ENCODE assay signal across 9 mouse cellular contexts in genomic region chr8:83995973-83996372, GRCm38 (mm10). TPM values are rescaled to one million over a fixed set of nuclear protein-coding genes. Genes with fewer than 3 reads are reported as not detected.
DNase-seq lines count a peak whose midpoint lies in the region; ATAC-seq and TF ChIP-seq lines count a peak whose summit lies in the region.
"Had no signal": no experiment of that assay in that cellular context is flagged by ENCODE, and none has a peak within 500 bp of the region (broad histone marks: within the 10 kb centered on the region; RNA-seq: fewer than 3 reads in every experiment).

No protein-coding gene starts in this region.

- DNase-seq in heart, postnatal 25 days (ENCODE audit: low spot score), result no peak
- DNase-seq in liver, postnatal 0 days, result no peak
- DNase-seq in yolk sac, embryonic 10.5 days (ENCODE audit: low spot score), result no peak
- DNase-seq in B cell, adult 2 months, result no peak
- DNase-seq in Muller cell, postnatal 12 days (ENCODE audit: inconsistent ontology term), result no peak

- H3K27ac ChIP-seq in heart, embryonic 12.5 days (ENCODE audit: poor library complexity, severe bottlenecking), result 0 out of 2 replicates have a peak overlapping the region, but pooled peaks have one; percentile 95
- 0 out of 2 replicates have a peak overlapping the region, but pooled peaks have one; percentile 70 for H3K27ac ChIP-seq in bone marrow macrophage, adult 2 months (ENCODE audit: insufficient read depth, low read depth, low read length)
- H3K27ac ChIP-seq in heart, embryonic 15.5 days, result peak overlapping the region; percentile 93
- peak overlapping the region; percentile 88; the same call in 1 of the 2 replicates for H3K27ac ChIP-seq in liver, postnatal 0 days (ENCODE audit: low read depth)

- no peak for TF ChIP-seq POLR2A in bone marrow macrophage, adult 2 months (IDR thresholded peaks at IDR 0.05; ENCODE audit: borderline replicate concordance, low read depth, low read length)

- peak overlapping the region; percentile 93; the same call in 1 of the 2 replicates for H3K9ac ChIP-seq in heart, embryonic 12.5 days
- H3K9ac ChIP-seq in heart, embryonic 15.5 days, result peak overlapping the region; percentile 89
- H3K9ac ChIP-seq in liver, postnatal 0 days (replicated peaks), result peak overlapping the region; percentile 83

- peak overlapping the region; percentile 95 for H3K4me3 ChIP-seq in heart, embryonic 12.5 days
- peak overlapping the region; percentile 71; the same call in 1 of the 2 replicates for H3K4me3 ChIP-seq in bone marrow macrophage, adult 2 months (ENCODE audit: insufficient read depth, low read length)
- peak overlapping the region; percentile 84 for H3K4me3 ChIP-seq in heart, embryonic 15.5 days
- H3K4me3 ChIP-seq in liver, postnatal 0 days (ENCODE audit: low read depth, low read length), result peak overlapping the region; percentile 65

- peaks cover 58% of the 10 kb centered on the region for H3K36me3 ChIP-seq in heart, embryonic 12.5 days
- H3K36me3 ChIP-seq in heart, embryonic 15.5 days, result peaks cover 33% of the 10 kb centered on the region
- H3K36me3 ChIP-seq in liver, postnatal 0 days (replicated peaks; ENCODE audit: insufficient read depth, low read length), result peaks cover 21% of the 10 kb centered on the region

- no peak for TF ChIP-seq CTCF in bone marrow macrophage, adult 2 months (IDR thresholded peaks at IDR 0.05; ENCODE audit: low read depth, low read length)
- no peak for TF ChIP-seq CTCF in liver, postnatal 0 days (IDR thresholded peaks at IDR 0.05; ENCODE audit: low read depth)

- no peak for TF ChIP-seq EP300 in liver, postnatal 0 days (IDR thresholded peaks at IDR 0.05; ENCODE audit: low read depth)

- WGBS in heart, embryonic 12.5 days, result 19% methylated on average over 12 of the region's 12 CpGs
- WGBS in heart, embryonic 15.5 days, result 25% methylated on average over 12 of the region's 12 CpGs
- 31% methylated on average over 12 of the region's 12 CpGs for WGBS in liver, postnatal 0 days (ENCODE audit: insufficient replicate concordance)

- peak overlapping the region; percentile 89 for H3K4me2 ChIP-seq in heart, embryonic 12.5 days
- H3K4me2 ChIP-seq in heart, embryonic 15.5 days, result peak overlapping the region; percentile 88
- H3K4me2 ChIP-seq in liver, postnatal 0 days (ENCODE audit: low read depth, low read length), result peak overlapping the region; percentile 91

- peaks cover 29% of the 10 kb centered on the region for H3K4me1 ChIP-seq in heart, embryonic 12.5 days (replicated peaks)
- peaks cover 21% of the 10 kb centered on the region for H3K4me1 ChIP-seq in bone marrow macrophage, adult 2 months (ENCODE audit: control insufficient read depth, insufficient read depth, low read length)
- H3K4me1 ChIP-seq in heart, embryonic 15.5 days (replicated peaks), result peaks cover 25% of the 10 kb centered on the region
- H3K4me1 ChIP-seq in liver, postnatal 0 days (ENCODE audit: insufficient read depth), result peaks cover 23% of the 10 kb centered on the region

- no peaks in the 10 kb centered on the region for H3K9me3 ChIP-seq in heart, embryonic 12.5 days (replicated peaks)
- H3K9me3 ChIP-seq in heart, embryonic 15.5 days (replicated peaks), result no peaks in the 10 kb centered on the region
- no peaks in the 10 kb centered on the region for H3K9me3 ChIP-seq in liver, postnatal 0 days (ENCODE audit: low read length)

- no peak; the same call in 1 of the 2 replicates for ATAC-seq in heart, embryonic 12.5 days (ENCODE audit: insufficient number of reproducible peaks, low FRiP score)
- no peak for ATAC-seq in heart, embryonic 15.5 days (replicated peaks; ENCODE audit: insufficient number of reproducible peaks, insufficient read depth, low FRiP score, low read depth)
- no peak for ATAC-seq in liver, postnatal 0 days

- H3K27me3 ChIP-seq in heart, embryonic 12.5 days (replicated peaks), result peaks cover 11% of the 10 kb centered on the region
- no peaks in the 10 kb centered on the region for H3K27me3 ChIP-seq in heart, embryonic 15.5 days
- H3K27me3 ChIP-seq in liver, postnatal 0 days (ENCODE audit: insufficient read depth, low read length), result no peaks in the 10 kb centered on the region

- intact Hi-C loops in heart, postnatal 25 days (cut with DNase I), result loop anchor here (2.0 kb wide), 1 partner anchor 21 kb away; no protein-coding TSS in a partner anchor

RNA-seq across cellular contexts. Expression of gene Samd1, which starts 1.5 kb away (rescaled TPM):
- 4.5 and 5.8 TPM in 2 replicates for polyA plus RNA-seq in heart, embryonic 12.5 days (2016; fragmentation: Nextera tagmentation; extraction: Ambion mirVana)
- total RNA-seq in heart, postnatal 25 days (2021), result 10 to 100 TPM; 27.4 to 30.9 TPM
- polyA plus RNA-seq in bone marrow macrophage, adult 2 months (2012; ENCODE audit: insufficient read depth, insufficient read length, missing spikeins), result 70.3 and 82.9 TPM in 2 replicates
- 5.6 and 5.9 TPM in 2 replicates for polyA plus RNA-seq in heart, embryonic 15.5 days (2015; fragmentation: Nextera tagmentation; extraction: Ambion mirVana)
- 3.5 and 3.8 TPM in 2 replicates for polyA plus RNA-seq in liver, postnatal 0 days (2015; fragmentation: Nextera tagmentation; extraction: Ambion mirVana)

RNA-seq across cellular contexts. Expression of gene 1700067K01Rik, which starts 5.3 kb away (rescaled TPM):
- polyA plus RNA-seq in heart, embryonic 12.5 days (2016; fragmentation: Nextera tagmentation; extraction: Ambion mirVana), result 0.22 and 0.54 TPM in 2 replicates
- total RNA-seq in heart, postnatal 25 days (2021), result under 1 TPM in 1 of 2 experiments, not detected in 1; 0.26 TPM
- polyA plus RNA-seq in bone marrow macrophage, adult 2 months (2012; ENCODE audit: insufficient read depth, insufficient read length, missing spikeins), result 0.56 TPM in 1 of 2 replicates, not detected in the other
- 0.74 and 0.90 TPM in 2 replicates for polyA plus RNA-seq in heart, embryonic 15.5 days (2015; fragmentation: Nextera tagmentation; extraction: Ambion mirVana)
- 0.87 and 0.99 TPM in 2 replicates for polyA plus RNA-seq in liver, postnatal 0 days (2015; fragmentation: Nextera tagmentation; extraction: Ambion mirVana)
- total RNA-seq: heart, postnatal 10 days had no signal

RNA-seq across cellular contexts. Expression of gene 2210011C24Rik, which starts 16.0 kb away (rescaled TPM):
- 0.30 TPM in 1 of 2 replicates, not detected in the other for polyA plus RNA-seq in heart, embryonic 12.5 days (2016; fragmentation: Nextera tagmentation; extraction: Ambion mirVana)
- 1 to 10 TPM; 2.8 to 3.1 TPM for total RNA-seq in heart, postnatal 25 days (2021)
- polyA plus RNA-seq in bone marrow macrophage, adult 2 months (2012; ENCODE audit: insufficient read depth, insufficient read length, missing spikeins), result 2.4 and 2.8 TPM in 2 replicates
- polyA plus RNA-seq in heart, embryonic 15.5 days (2015; fragmentation: Nextera tagmentation; extraction: Ambion mirVana), result 0.31 and 0.57 TPM in 2 replicates
- polyA plus RNA-seq in liver, postnatal 0 days (2015; fragmentation: Nextera tagmentation; extraction: Ambion mirVana), result 0.40 TPM in 1 of 2 replicates, not detected in the other

RNA-seq across cellular contexts. Expression of gene Prkaca, which starts 23.2 kb away (rescaled TPM):
- 216 and 234 TPM in 2 replicates for polyA plus RNA-seq in heart, embryonic 12.5 days (2016; fragmentation: Nextera tagmentation; extraction: Ambion mirVana)
- 100 to 1,000 TPM; 353 to 360 TPM for total RNA-seq in heart, postnatal 25 days (2021)
- 73.1 and 81.8 TPM in 2 replicates for polyA plus RNA-seq in bone marrow macrophage, adult 2 months (2012; ENCODE audit: insufficient read depth, insufficient read length, missing spikeins)
- 246 and 260 TPM in 2 replicates for polyA plus RNA-seq in heart, embryonic 15.5 days (2015; fragmentation: Nextera tagmentation; extraction: Ambion mirVana)
- polyA plus RNA-seq in liver, postnatal 0 days (2015; fragmentation: Nextera tagmentation; extraction: Ambion mirVana), result 28.2 and 33.9 TPM in 2 replicates

RNA-seq across cellular contexts. Expression of gene Palm3, which starts 25.3 kb away (rescaled TPM):
- polyA plus RNA-seq in heart, embryonic 12.5 days (2016; fragmentation: Nextera tagmentation; extraction: Ambion mirVana), result 1.7 and 2.1 TPM in 2 replicates
- under 1 TPM; 0.28 to 0.36 TPM for total RNA-seq in heart, postnatal 25 days (2021)
- not detected in 2 replicates for polyA plus RNA-seq in bone marrow macrophage, adult 2 months (2012; ENCODE audit: insufficient read depth, insufficient read length, missing spikeins)
- 1.2 and 1.9 TPM in 2 replicates for polyA plus RNA-seq in heart, embryonic 15.5 days (2015; fragmentation: Nextera tagmentation; extraction: Ambion mirVana)
- polyA plus RNA-seq in liver, postnatal 0 days (2015; fragmentation: Nextera tagmentation; extraction: Ambion mirVana), result 0.04 TPM in 1 of 2 replicates, not detected in the other

Comparison
In these comparisons a context has a peak if more than half of its experiments do, and no peak if none do; other contexts are left out.
1. RNA of gene Samd1, which starts 1.5 kb away (polyA plus RNA-seq): 70.3 to 82.9 TPM in bone marrow macrophage, adult 2 months; 5.6 to 5.9 TPM in heart, embryonic 15.5 days, 4.5 to 5.8 TPM in heart, embryonic 12.5 days and 3.5 to 3.8 TPM in liver, postnatal 0 days; every median in the first group is over 10 times any median in the second.
2. Peak in every context shown above with its lines, with median percentiles within 50 percentile points of each other: H3K27ac ChIP-seq, H3K4me2 ChIP-seq, H3K4me3 ChIP-seq and H3K9ac ChIP-seq.